Mouse (Mus musculus): ENCODE data around the gene Macrod2.

Macrod2 gene

GRCm38 (mm10) chr2:142437606-142438461, 2042.7 kb downstream of the Macrod2 start:
- DNase-seq (ENCODE audit: extremely low read depth, low read depth) = no peak

All from MEL-GATA-1-ER (cell line).